Comparison of ENCODE assay signal across 8 mouse cellular contexts in genomic region chr17:53688321-53688720, GRCm38 (mm10). TPM values are rescaled to one million over a fixed set of nuclear protein-coding genes. Genes with fewer than 3 reads are reported as not detected.
DNase-seq lines count a peak whose midpoint lies in the region; ATAC-seq and TF ChIP-seq lines count a peak whose summit lies in the region.

No protein-coding gene starts in this region.

- peak overlapping the region; percentile 54; the same call in 1 of the 2 replicates for H3K9ac ChIP-seq in embryonic facial prominence, embryonic 15.5 days
- peak overlapping the region; percentile 72 for H3K9ac ChIP-seq in limb, embryonic 13.5 days
- H3K9ac ChIP-seq in stomach, postnatal 0 days (ENCODE audit: low read length): no peak overlapping the region; the same call in 1 of the 2 replicates

- H3K4me3 ChIP-seq in spleen, adult 2 months (ENCODE audit: extremely low read depth, insufficient read depth, insufficient read length): peak overlapping the region; percentile 22; the same call in 1 of the 2 replicates
- peak overlapping the region; percentile 68 for H3K4me3 ChIP-seq in embryonic facial prominence, embryonic 15.5 days (replicated peaks)
- peak overlapping the region; percentile 68 for H3K4me3 ChIP-seq in limb, embryonic 13.5 days
- peak overlapping the region; percentile 59 for H3K4me3 ChIP-seq in stomach, postnatal 0 days (ENCODE audit: low read depth, low read length)

- no peaks in the 10 kb centered on the region for H3K9me3 ChIP-seq in embryonic facial prominence, embryonic 15.5 days (replicated peaks)
- H3K9me3 ChIP-seq in limb, embryonic 13.5 days: no peaks in the 10 kb centered on the region
- H3K9me3 ChIP-seq in stomach, postnatal 0 days (ENCODE audit: control insufficient read depth, low read length): no peaks in the 10 kb centered on the region

- 2% methylated on average over 1 of the region's 1 CpGs for WGBS in spleen, adult 2 months
- WGBS in embryonic facial prominence, embryonic 15.5 days: 7% methylated on average over 1 of the region's 1 CpGs
- WGBS in limb, embryonic 13.5 days: 19% methylated on average over 1 of the region's 1 CpGs
- WGBS in stomach, postnatal 0 days: 7% methylated on average over 1 of the region's 1 CpGs

- no peaks in the 10 kb centered on the region for H3K4me1 ChIP-seq in spleen, adult 2 months (ENCODE audit: control insufficient read depth, insufficient read depth, insufficient read length)
- H3K4me1 ChIP-seq in embryonic facial prominence, embryonic 15.5 days: 0 out of 2 replicates have a peak, but pooled peaks cover 5% of the 10 kb centered on the region
- peaks cover 11% of the 10 kb centered on the region for H3K4me1 ChIP-seq in limb, embryonic 13.5 days
- no peaks in the 10 kb centered on the region for H3K4me1 ChIP-seq in stomach, postnatal 0 days (replicated peaks; ENCODE audit: control insufficient read depth, insufficient read depth)

- H3K27ac ChIP-seq in spleen, adult 2 months (ENCODE audit: insufficient read depth, low read length): no peak overlapping the region
- no peak overlapping the region for H3K27ac ChIP-seq in embryonic facial prominence, embryonic 15.5 days (replicated peaks)
- H3K27ac ChIP-seq in limb, embryonic 13.5 days: no peak overlapping the region
- no peak overlapping the region for H3K27ac ChIP-seq in stomach, postnatal 0 days (replicated peaks)

- no peak for ATAC-seq in embryonic facial prominence, embryonic 15.5 days (ENCODE audit: insufficient number of reproducible peaks, low FRiP score, low TSS enrichment, low read depth)
- ATAC-seq in limb, embryonic 13.5 days (ENCODE audit: low FRiP score, low read depth): no peak
- no peak for ATAC-seq in stomach, postnatal 0 days (ENCODE audit: low FRiP score, low TSS enrichment)

- H3K4me2 ChIP-seq in embryonic facial prominence, embryonic 15.5 days (replicated peaks): peak overlapping the region; percentile 61
- peak overlapping the region; percentile 67 for H3K4me2 ChIP-seq in limb, embryonic 13.5 days (replicated peaks)
- peak overlapping the region; percentile 74 for H3K4me2 ChIP-seq in stomach, postnatal 0 days (replicated peaks; ENCODE audit: low read depth)

- TF ChIP-seq CTCF in spleen, adult 2 months (IDR thresholded peaks at IDR 0.05; ENCODE audit: extremely low read depth, insufficient read depth, insufficient read length, insufficient replicate concordance): no peak
- TF ChIP-seq CTCF in stomach, postnatal 0 days (IDR thresholded peaks at IDR 0.05; ENCODE audit: low read depth): no peak

- H3K27me3 ChIP-seq in spleen, adult 2 months (ENCODE audit: control insufficient read depth, insufficient read depth, low read length): no peaks in the 10 kb centered on the region
- H3K27me3 ChIP-seq in embryonic facial prominence, embryonic 15.5 days: no peaks in the 10 kb centered on the region
- H3K27me3 ChIP-seq in limb, embryonic 13.5 days: no peaks in the 10 kb centered on the region
- no peaks in the 10 kb centered on the region for H3K27me3 ChIP-seq in stomach, postnatal 0 days (ENCODE audit: control insufficient read depth, insufficient read depth, low read length)

- H3K36me3 ChIP-seq in spleen, adult 2 months (ENCODE audit: control insufficient read depth, insufficient read depth, low read length): no peaks in the 10 kb centered on the region
- H3K36me3 ChIP-seq in embryonic facial prominence, embryonic 15.5 days: peaks cover 14% of the 10 kb centered on the region; the same call in 1 of the 2 replicates
- peaks cover 28% of the 10 kb centered on the region for H3K36me3 ChIP-seq in limb, embryonic 13.5 days
- H3K36me3 ChIP-seq in stomach, postnatal 0 days (ENCODE audit: control insufficient read depth, insufficient read depth, low read length): no peaks in the 10 kb centered on the region

- no peak for TF ChIP-seq EP300 in stomach, postnatal 0 days (optimal IDR thresholded peaks at IDR 0.05)

- no peak for TF ChIP-seq POLR2A in spleen, adult 2 months (IDR thresholded peaks at IDR 0.05; ENCODE audit: low read depth, low read length)

- no peak for DNase-seq in spleen, adult 2 months (ENCODE audit: low read depth in 1 of 2, low spot score in 2 of 2)
- no peak for DNase-seq in spleen, postnatal 36 days (ENCODE audit: low spot score in 2 of 2)
- DNase-seq in stomach, postnatal 0 days (ENCODE audit: low spot score): no peak
- DNase-seq in frontal cortex, postnatal 25 days (ENCODE audit: low spot score in 2 of 2): no peak
- no peak for DNase-seq in adrenal gland, adult 8-10 months
- DNase-seq in kidney, postnatal 36 days: no peak

RNA-seq across cellular contexts. Expression of gene Sgo1, which starts 0.8 kb away (rescaled TPM):
- 0.39 and 0.50 TPM in 2 replicates for polyA plus RNA-seq in spleen, adult 2 months (2012; rRNA removed)
- 24.6 and 27.2 TPM in 2 replicates for polyA plus RNA-seq in embryonic facial prominence, embryonic 15.5 days (2015; fragmentation: Nextera tagmentation; extraction: Ambion mirVana)
- polyA plus RNA-seq in limb, embryonic 13.5 days (2015; fragmentation: Nextera tagmentation; extraction: Ambion mirVana): 32.8 and 38.3 TPM in 2 replicates
- 10.3 and 14.0 TPM in 2 replicates for polyA plus RNA-seq in stomach, postnatal 0 days (2015; fragmentation: Nextera tagmentation; extraction: Ambion mirVana)
- total RNA-seq in adrenal gland, adult 8-10 months (2022): under 1 TPM; 0.32 to 0.94 (median 0.34) TPM
